Mouse (Mus musculus): ENCODE data around the gene Gga3.
A peak's percentile ranks its signal among the peaks of the same experiment; 100 is the strongest.
"Not testable (repeated sequence)": the region's sequence is repeated elsewhere in the genome, so short reads cannot be mapped to it uniquely, and the experiment has no call there.

Gene Gga3

DNA sequence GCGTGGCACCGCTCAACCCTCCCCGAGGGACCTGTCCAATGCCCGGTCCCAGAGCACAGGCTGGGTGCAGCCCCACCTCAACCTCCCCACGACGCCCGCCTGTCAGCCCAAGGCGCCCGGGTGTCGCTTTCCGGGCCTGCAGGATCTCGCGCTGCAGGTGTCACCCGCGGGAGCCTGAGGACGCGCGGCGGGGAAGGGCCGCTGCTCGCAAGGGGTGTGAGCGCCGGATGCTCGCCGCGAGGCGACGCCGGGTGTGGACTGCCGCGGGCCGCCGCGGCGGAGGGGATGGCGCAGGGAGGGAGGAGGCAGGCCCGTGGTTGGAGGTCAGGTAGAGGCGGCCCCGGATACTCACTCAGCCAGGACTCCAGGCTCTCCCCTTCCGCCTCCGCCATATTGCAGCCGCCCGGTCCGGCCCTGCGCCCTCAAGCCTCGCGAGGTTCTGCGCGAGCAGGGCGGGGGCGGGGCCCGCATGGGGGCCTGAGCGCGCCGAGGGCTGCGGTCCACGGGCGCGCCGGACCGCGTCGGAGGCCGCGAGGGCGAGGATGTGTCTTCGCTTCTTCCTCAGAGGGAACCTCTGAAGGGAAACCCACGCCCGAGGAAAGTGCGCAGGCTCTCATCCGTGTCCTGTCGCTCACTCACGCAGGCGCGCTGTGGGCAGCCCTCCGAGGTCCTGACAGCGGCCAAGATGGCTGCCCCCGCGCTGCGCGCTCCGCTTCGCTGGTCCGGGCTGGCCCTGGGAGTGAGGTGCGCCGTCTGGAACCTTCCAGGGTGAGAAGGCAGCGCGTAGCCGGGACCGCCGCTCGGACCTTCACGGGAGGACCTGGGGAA lies at the start of gene Gga3, which contains the start of gene Mrps7:
Gene Gga3 (minus strand): TSS at position 576 of the 828 bp plus-strand sequence.
Gene Mrps7 (plus strand): TSS at position 450 of the 828 bp plus-strand sequence.
- peak; percentile 87 for DNase-seq (ENCODE audit: low read depth, low spot score)

DNA sequence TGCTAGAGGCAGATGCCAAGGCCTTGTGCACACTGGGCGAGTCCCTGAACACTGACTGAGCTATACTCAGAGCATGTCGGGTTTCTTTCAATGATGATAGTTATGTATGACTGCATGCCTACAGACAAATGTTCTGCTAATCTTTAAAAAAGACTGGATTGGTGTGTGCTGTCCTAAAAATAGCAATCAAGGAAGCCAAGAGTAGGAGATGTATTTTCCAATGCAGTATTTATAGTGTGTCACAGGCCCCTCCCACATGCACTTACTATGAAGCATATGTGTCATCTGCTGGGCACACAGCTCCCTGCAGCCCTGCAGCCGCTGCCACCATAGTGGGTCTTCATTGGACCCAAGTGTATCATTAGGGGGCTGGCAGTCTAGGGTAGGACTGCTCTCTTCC lies 49.3 kb upstream of the Gga3 start:
- no peak for DNase-seq (ENCODE audit: low read depth, low spot score)

GRCm38 (mm10) chr11:115651680-115652079 lies 47.8 kb upstream of the Gga3 start:
- DNase-seq (ENCODE audit: low read depth, low spot score): no peak

DNA sequence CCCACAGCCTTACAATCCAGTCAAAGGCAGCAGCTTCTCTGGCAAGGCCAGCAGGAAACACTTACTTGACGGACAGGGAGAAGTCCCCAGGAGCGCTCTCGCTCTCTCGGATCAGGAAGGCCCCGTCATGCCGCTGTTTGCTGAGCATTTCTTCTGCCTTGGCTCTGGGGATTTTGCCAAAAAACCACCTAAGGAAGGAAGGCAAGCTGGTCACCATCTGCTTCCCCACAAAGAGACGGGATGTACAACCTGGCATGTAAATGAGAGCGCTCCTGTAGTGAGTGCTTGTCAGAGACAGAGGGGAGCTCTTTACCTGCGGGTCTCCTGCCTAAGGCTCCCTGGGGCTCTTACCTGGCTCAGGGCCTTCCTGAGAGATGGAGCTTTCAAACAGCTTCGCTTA lies 45.9 kb upstream of the Gga3 start:
- DNase-seq (ENCODE audit: low read depth, low spot score): no peak

DNA sequence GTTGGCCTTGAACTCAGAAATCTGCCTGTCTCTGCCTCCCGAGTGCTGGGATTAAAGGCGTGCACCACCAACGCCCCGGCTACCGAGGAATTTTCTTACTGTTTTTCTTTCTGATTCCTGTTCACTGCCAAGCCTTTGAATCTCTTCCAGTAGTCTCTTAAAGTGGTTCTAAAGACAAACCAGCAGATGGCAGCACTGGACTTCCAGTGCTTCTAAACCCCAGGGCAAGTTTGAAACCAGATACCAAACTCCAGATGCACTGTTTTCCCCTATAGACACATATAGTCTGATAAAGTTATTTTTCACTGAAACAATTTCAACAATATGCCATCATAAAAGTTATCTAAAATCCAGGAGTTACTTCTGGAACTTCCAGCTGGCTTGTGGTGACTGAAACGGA lies 43.6 kb upstream of the Gga3 start:
- peak; percentile 69 for DNase-seq (ENCODE audit: low read depth, low spot score)

DNA sequence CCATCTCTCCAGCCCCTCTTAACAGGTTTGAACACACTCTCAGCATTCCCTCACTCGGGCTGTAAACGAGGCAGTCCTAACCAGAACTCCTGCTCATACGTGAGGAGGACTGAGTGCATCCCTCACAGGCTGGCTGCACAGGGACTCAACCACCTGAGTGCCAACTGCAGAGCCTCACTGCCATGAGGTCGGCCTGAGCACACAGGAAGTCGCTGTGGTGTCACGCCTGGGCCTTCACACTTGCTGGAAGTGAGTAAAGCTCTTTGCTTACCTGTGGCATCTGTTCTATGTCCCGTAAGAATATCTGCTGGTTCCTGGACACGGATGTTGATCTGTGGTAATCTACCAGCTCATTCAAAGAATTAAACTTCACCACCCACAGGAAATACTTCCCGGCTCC lies 42.6 kb upstream of the Gga3 start:
- no peak for DNase-seq (ENCODE audit: low read depth, low spot score)

GRCm38 (mm10) chr11:115645498-115645897 lies 41.6 kb upstream of the Gga3 start:
- not testable (repeated sequence) for DNase-seq (ENCODE audit: low read depth, low spot score)

DNA sequence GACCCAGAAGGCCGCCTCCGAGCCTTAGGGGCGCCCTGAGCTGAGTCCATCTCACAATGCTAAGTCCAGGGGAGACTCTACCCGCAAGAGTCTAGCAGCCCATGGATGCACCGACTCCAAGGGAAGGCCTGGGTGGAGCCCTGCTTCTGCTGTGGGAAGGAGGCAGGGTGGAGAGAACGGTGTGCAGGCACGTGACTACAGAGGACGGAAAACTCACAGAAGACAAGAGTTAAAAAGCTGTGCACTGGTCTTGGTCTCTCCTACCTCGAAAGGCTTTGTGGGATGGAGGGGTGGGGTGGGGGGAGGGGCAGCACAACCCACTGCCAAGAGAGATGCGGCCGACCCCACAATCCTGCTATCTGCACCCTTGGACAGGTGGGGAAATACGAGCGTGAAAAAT lies 40.5 kb upstream of the Gga3 start:
- no peak for DNase-seq (ENCODE audit: low read depth, low spot score)

DNA sequence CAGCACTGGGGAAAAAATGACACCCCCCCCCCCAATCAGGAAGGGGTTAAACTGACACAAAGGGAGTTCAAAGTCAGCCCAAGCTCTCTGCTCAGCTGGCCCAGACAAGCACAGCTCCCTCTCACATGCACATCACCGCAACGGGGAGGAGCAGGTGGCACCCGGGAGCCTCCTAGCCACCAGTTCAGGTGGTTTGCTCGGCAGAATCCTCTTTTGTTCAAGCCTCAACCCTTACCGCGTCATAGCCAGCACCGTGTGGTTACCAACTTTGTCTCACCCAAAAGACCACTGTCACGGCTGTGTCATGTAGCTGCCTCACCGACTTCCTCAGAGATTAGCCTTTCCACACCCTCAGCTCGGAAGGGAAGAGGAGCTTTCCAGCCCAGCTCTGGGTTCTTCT lies 39.4 kb upstream of the Gga3 start:
- DNase-seq (ENCODE audit: low read depth, low spot score): no peak

- DNase-seq (ENCODE audit: low read depth, low spot score): no peak
These were observed 38.9 kb upstream of the Gga3 start for GRCm38 (mm10) chr11:115642705-115643104.

GRCm38 (mm10) chr11:115641664-115642036 lies 37.8 kb upstream of the Gga3 start:
- DNase-seq (ENCODE audit: low read depth, low spot score): no peak

DNA sequence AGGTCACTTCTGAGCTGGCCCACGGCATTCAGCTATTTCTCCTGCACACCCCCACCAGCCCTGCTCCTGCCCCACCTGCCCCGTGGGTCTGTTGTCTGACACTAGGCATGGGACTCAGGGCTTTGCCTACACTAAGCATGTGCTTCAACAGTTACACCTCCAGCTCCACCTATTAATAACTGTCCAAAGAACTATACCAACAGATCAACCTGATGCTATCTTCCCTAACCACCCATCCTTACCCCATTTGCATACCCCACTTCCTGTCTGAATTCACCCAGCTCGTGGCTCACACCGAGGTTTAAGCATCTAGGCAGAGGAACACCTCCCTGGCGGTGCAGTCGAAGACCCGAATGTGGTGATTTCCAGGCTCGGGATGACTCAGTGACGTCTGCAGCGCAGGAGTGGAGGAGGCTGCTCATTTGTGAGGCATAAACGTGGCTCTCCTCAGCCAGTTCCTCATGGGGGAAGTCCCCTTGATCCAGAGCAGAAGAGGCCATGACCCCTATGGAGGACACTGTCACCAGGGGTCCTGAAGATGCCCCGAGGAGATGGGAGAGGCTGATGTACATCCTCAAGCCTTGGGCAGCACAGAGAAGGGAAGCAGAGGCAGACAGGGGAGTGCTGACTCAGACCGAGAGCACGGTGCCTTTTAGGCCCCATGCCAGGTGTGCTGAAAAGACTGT lies 37.3 kb upstream of the Gga3 start:
- DNase-seq (ENCODE audit: low read depth, low spot score): no peak

DNA sequence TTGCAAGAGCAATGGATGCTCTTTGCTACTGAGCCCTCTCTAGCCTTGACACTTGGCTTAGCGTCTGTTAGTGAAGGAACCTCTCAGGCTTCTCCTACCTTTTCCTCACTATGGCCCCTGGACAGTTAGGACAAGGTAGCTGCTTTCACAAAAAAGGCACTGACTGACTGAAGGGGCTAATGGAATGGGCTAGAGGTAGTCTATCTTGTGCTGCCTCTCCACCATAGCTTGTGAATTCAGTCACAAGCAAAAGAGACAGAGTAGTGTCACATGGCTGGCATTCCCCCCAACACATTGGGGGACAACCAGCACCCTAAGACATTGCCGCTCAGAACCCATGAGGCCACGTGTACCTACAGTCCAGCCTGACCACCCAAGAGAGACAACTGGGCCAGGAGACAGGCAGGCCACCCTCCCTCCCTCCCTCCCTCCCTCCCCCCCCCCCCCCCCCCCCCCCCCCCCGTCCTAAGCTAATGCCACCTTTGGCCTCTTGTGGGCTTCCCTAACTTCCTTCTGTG lies 36.5 kb upstream of the Gga3 start:
- DNase-seq (ENCODE audit: low read depth, low spot score): no peak

DNA sequence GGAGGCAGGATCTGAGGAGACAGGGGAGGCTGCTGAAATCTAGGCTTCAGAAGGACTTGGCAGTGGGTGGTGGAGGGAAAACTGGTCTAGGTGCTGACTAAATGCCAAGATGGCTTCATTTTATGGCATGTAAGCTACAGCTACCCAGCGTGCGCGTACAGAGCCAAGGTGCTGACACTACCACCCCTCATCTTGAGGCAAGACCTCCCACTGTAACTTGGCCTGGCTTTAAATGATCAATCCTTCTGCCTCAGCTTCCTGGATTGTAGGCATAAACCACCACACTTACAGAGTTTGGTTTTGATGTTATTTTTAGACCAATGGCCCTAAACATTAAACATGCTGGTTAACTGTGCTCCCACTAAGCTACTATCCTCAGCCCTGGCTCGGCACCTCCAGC lies 35.7 kb upstream of the Gga3 start:
- no peak for DNase-seq (ENCODE audit: low read depth, low spot score)

- DNase-seq (ENCODE audit: low read depth, low spot score): no peak
These were observed 34.9 kb upstream of the Gga3 start for GRCm38 (mm10) chr11:115638498-115639409.

GRCm38 (mm10) chr11:115636960-115637359 lies 33.1 kb upstream of the Gga3 start:
- DNase-seq (ENCODE audit: low read depth, low spot score): no peak

DNA sequence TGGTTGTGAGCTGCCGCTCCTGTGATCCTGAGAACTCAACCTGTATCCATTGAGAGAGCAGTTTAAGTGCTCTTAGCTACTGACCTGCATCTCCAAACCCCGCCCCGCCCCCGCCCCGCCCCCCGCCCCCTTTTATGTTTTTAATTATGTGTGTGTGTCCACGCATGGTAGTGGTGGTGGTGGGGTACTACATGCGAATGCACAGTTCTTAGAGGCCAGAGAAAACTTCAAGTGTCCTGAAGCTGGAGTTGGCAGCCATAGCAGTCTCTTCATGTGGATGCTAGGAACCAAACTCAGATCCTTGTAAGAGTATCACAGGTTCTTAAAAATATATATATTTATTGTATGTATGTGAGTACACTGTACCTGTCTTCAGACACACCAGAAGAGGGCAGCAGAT lies 31.6 kb upstream of the Gga3 start:
- no peak for DNase-seq (ENCODE audit: low read depth, low spot score)

DNA sequence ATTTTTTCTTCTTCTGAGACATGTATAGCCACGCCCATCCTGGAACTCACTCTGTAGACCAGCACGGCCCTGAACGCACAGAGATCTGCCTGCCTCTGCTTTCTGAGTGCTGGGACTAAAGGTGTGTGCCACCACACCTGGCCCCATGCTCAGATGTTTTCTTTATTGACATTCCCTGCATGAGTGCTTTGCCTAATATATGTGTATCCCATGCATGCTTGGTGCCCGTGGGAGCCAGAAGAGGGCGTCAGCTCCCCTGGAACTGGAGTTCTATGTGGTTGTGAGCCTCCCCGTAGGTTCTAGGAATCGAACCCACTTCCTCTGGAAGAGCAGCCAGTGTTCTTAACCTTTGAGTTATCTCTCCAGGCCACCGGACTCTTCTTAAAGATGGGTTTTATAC lies 31.2 kb upstream of the Gga3 start:
- DNase-seq (ENCODE audit: low read depth, low spot score): no peak

- DNase-seq (ENCODE audit: low read depth, low spot score): no peak
These were observed 30.3 kb upstream of the Gga3 start for GRCm38 (mm10) chr11:115634109-115634508.

DNA sequence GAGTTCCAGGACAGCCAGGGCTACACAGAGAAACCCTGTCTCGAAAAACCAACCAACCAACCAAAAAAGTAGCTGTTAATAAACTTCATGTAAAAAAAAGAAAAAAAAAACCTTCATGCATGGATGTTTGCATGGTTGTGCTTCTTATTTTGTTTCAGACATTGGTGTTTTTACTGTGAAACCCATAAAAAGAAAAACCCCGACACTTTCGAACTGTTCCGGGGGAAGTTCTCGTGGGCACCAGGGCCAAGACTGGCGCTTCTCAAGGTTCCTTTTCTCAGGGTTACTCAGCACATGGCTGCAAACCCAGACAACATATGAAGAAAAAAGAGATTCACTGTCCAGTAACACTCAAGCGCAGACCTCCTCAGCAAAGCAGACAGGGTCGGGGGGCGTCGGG lies 29.0 kb upstream of the Gga3 start:
- no peak for DNase-seq (ENCODE audit: low read depth, low spot score)

- no peak for DNase-seq (ENCODE audit: low read depth, low spot score)
These were observed 28.4 kb upstream of the Gga3 start for GRCm38 (mm10) chr11:115632247-115632646.

- DNase-seq (ENCODE audit: low read depth, low spot score): no peak
These were observed 27.6 kb upstream of the Gga3 start for GRCm38 (mm10) chr11:115631505-115631890.

Data from retina, postnatal 7 days (tissue).